In genomic region chr5:112769721-112770119, GRCm38 (mm10) we compare ENCODE assay signal across 19 mouse cellular contexts.
DNase-seq lines count a peak whose midpoint lies in the region; ATAC-seq and TF ChIP-seq lines count a peak whose summit lies in the region.
"Had no signal": no experiment of that assay in that cellular context is flagged by ENCODE, and none has a peak within 500 bp of the region (broad histone marks: within the 10 kb centered on the region; RNA-seq: fewer than 3 reads in every experiment).

No protein-coding gene starts in this region.

- H3K4me2 ChIP-seq in kidney, postnatal 0 days (ENCODE audit: low read length), result no peak overlapping the region
- H3K4me2 ChIP-seq in hindbrain, embryonic 13.5 days, result no peak overlapping the region
- H3K4me2 ChIP-seq in neural tube, embryonic 13.5 days, result no peak overlapping the region
- H3K4me2 ChIP-seq: hindbrain, embryonic 15.5 days; limb, embryonic 12.5 days had no signal

- no peaks in the 10 kb centered on the region for H3K9me3 ChIP-seq in kidney, postnatal 0 days (replicated peaks; ENCODE audit: low read length)
- no peaks in the 10 kb centered on the region for H3K9me3 ChIP-seq in hindbrain, embryonic 13.5 days
- H3K9me3 ChIP-seq in neural tube, embryonic 13.5 days, result no peaks in the 10 kb centered on the region
- H3K9me3 ChIP-seq: hindbrain, embryonic 15.5 days; limb, embryonic 12.5 days had no signal

- no peak overlapping the region for H3K9ac ChIP-seq in kidney, postnatal 0 days (ENCODE audit: low read depth, low read length)
- H3K9ac ChIP-seq in hindbrain, embryonic 13.5 days, result no peak overlapping the region
- H3K9ac ChIP-seq in neural tube, embryonic 13.5 days, result no peak overlapping the region
- H3K9ac ChIP-seq: hindbrain, embryonic 15.5 days; limb, embryonic 12.5 days; liver, embryonic 14.5 days had no signal

- 0 out of 2 replicates have a peak, but pooled peaks cover 3% of the 10 kb centered on the region for H3K27me3 ChIP-seq in kidney, postnatal 0 days (ENCODE audit: insufficient read depth, low read length)
- peaks cover 20% of the 10 kb centered on the region for H3K27me3 ChIP-seq in hindbrain, embryonic 13.5 days
- peaks cover 31% of the 10 kb centered on the region for H3K27me3 ChIP-seq in neural tube, embryonic 13.5 days
- H3K27me3 ChIP-seq: hindbrain, embryonic 15.5 days; limb, embryonic 12.5 days had no signal

- WGBS in kidney, postnatal 0 days, result 9% methylated on average over 4 of the region's 4 CpGs
- 11% methylated on average over 4 of the region's 4 CpGs for WGBS in hindbrain, embryonic 13.5 days
- WGBS in neural tube, embryonic 13.5 days, result 5% methylated on average over 4 of the region's 4 CpGs

- no peak for TF ChIP-seq CTCF in kidney, postnatal 0 days (IDR thresholded peaks at IDR 0.05; ENCODE audit: low read depth)

- H3K4me1 ChIP-seq in kidney, postnatal 0 days (replicated peaks; ENCODE audit: insufficient read depth, low read length), result no peaks in the 10 kb centered on the region
- peaks cover 23% of the 10 kb centered on the region for H3K4me1 ChIP-seq in hindbrain, embryonic 13.5 days (replicated peaks)
- H3K4me1 ChIP-seq in neural tube, embryonic 13.5 days (replicated peaks), result peaks cover 9% of the 10 kb centered on the region
- H3K4me1 ChIP-seq: limb, embryonic 12.5 days had no signal

- no peak; the same call in 1 of the 2 replicates for ATAC-seq in kidney, postnatal 0 days (replicated peaks; ENCODE audit: low FRiP score, low read depth)
- no peak for ATAC-seq in hindbrain, embryonic 13.5 days (ENCODE audit: low FRiP score)
- ATAC-seq in neural tube, embryonic 13.5 days (ENCODE audit: low read depth), result no peak

- no peak overlapping the region for H3K4me3 ChIP-seq in kidney, postnatal 0 days (replicated peaks; ENCODE audit: low read depth, low read length)
- H3K4me3 ChIP-seq in hindbrain, embryonic 13.5 days, result no peak overlapping the region
- H3K4me3 ChIP-seq in neural tube, embryonic 13.5 days, result no peak overlapping the region
- H3K4me3 ChIP-seq: hindbrain, embryonic 15.5 days; layer of hippocampus, adult 2 months; left cerebral cortex, adult 2 months; limb, embryonic 12.5 days had no signal

- H3K27ac ChIP-seq in kidney, postnatal 0 days, result no peak overlapping the region
- H3K27ac ChIP-seq in hindbrain, embryonic 13.5 days, result peak overlapping the region; percentile 71
- peak overlapping the region; percentile 10; the same call in 1 of the 2 replicates for H3K27ac ChIP-seq in neural tube, embryonic 13.5 days (replicated peaks)
- H3K27ac ChIP-seq: hindbrain, embryonic 15.5 days; layer of hippocampus, adult 2 months; left cerebral cortex, adult 2 months; limb, embryonic 12.5 days; liver, embryonic 14.5 days had no signal

- DNase-seq in kidney, postnatal 0 days (ENCODE audit: low spot score), result peak; percentile 36
- DNase-seq in kidney, adult 9 months, result no peak
- DNase-seq in embryo, embryonic 10.5 days (ENCODE audit: low spot score), result peak; percentile 55
- no peak for DNase-seq in layer of hippocampus, adult 8-10 months (ENCODE audit: low spot score in 2 of 2)
- no peak for DNase-seq in lung, postnatal 10 days
- DNase-seq: adrenal gland, postnatal 10 days; cerebellum, adult 18-20 months; cerebellum, postnatal 36 days; gastrocnemius, postnatal 10 days; kidney, adult 2 months; lung, postnatal 14 days; right cerebral cortex, postnatal 4 days had no signal

- no peaks in the 10 kb centered on the region for H3K36me3 ChIP-seq in kidney, postnatal 0 days (ENCODE audit: insufficient read depth, low read length)
- H3K36me3 ChIP-seq in hindbrain, embryonic 13.5 days, result no peaks in the 10 kb centered on the region
- H3K36me3 ChIP-seq in neural tube, embryonic 13.5 days, result no peaks in the 10 kb centered on the region
- H3K36me3 ChIP-seq: hindbrain, embryonic 15.5 days; limb, embryonic 12.5 days had no signal

Comparison
In these comparisons a context has a peak if more than half of its experiments do, and no peak if none do; other contexts are left out.
1. DNase-seq: peak in kidney, postnatal 0 days (single experiment) and embryo, embryonic 10.5 days (single experiment); none in kidney, adult 9 months (single experiment), layer of hippocampus, adult 8-10 months (0 of 2) and lung, postnatal 10 days (single experiment).